ENCODE assay signal across 8 mouse cellular contexts in genomic region chr10:99270406-99270805, GRCm38 (mm10). TPM values are rescaled to one million over a fixed set of nuclear protein-coding genes. Genes with fewer than 3 reads are reported as not detected.
A peak's percentile ranks its signal among the peaks of the same experiment; 100 is the strongest.
DNase-seq lines count a peak whose midpoint lies in the region; ATAC-seq and TF ChIP-seq lines count a peak whose summit lies in the region.

No protein-coding gene starts in this region.

- TF ChIP-seq CTCF in bone marrow macrophage, adult 2 months (IDR thresholded peaks at IDR 0.05; ENCODE audit: low read depth, low read length) = no peak

- no peak for ATAC-seq in limb, embryonic 13.5 days (ENCODE audit: low FRiP score, low read depth)

- H3K27me3 ChIP-seq in limb, embryonic 13.5 days = no peaks in the 10 kb centered on the region

- TF ChIP-seq POLR2A in bone marrow macrophage, adult 2 months (IDR thresholded peaks at IDR 0.05; ENCODE audit: borderline replicate concordance, low read depth, low read length) = no peak

- 12% methylated on average over 10 of the region's 10 CpGs for WGBS in limb, embryonic 13.5 days

- H3K4me1 ChIP-seq in bone marrow macrophage, adult 2 months (ENCODE audit: control insufficient read depth, insufficient read depth, low read length) = peaks cover 34% of the 10 kb centered on the region
- H3K4me1 ChIP-seq in limb, embryonic 13.5 days = peaks cover 55% of the 10 kb centered on the region

- no peak overlapping the region for H3K9ac ChIP-seq in limb, embryonic 13.5 days

- no peaks in the 10 kb centered on the region for H3K9me3 ChIP-seq in limb, embryonic 13.5 days

- intact Hi-C loops in heart, postnatal 10 days (cut with DNase I) = no loop called here
- intact Hi-C loops in left cerebral cortex, postnatal 36 days (cut with DNase I) = no loop called here

- H3K36me3 ChIP-seq in limb, embryonic 13.5 days = peaks cover 3% of the 10 kb centered on the region; the same call in 1 of the 2 replicates

- H3K4me3 ChIP-seq in bone marrow macrophage, adult 2 months (ENCODE audit: insufficient read depth, low read length) = peak overlapping the region; percentile 24; the same call in 1 of the 2 replicates
- H3K4me3 ChIP-seq in limb, embryonic 13.5 days = no peak overlapping the region

- H3K27ac ChIP-seq in bone marrow macrophage, adult 2 months (ENCODE audit: insufficient read depth, low read depth, low read length) = peak overlapping the region; percentile 75
- H3K27ac ChIP-seq in limb, embryonic 13.5 days = no peak overlapping the region; the same call in 1 of the 2 replicates

- DNase-seq in cerebellum, postnatal 10 days = peak; percentile 14 to 21
- DNase-seq in cerebellum, postnatal 4 days (ENCODE audit: low spot score in 2 of 2) = no peak
- DNase-seq in heart, postnatal 10 days = peak; percentile 60 to 65
- peak; percentile 23 for DNase-seq in naive thymus-derived CD4-positive, alpha-beta T cell, adult 2 months (ENCODE audit: low read depth)
- no peak for DNase-seq in left cerebral cortex, postnatal 36 days (ENCODE audit: low spot score in 2 of 2)
- DNase-seq in retina, postnatal 1 day = no peak

- 0 out of 2 replicates have a peak overlapping the region, but pooled peaks have one; percentile 9 for H3K4me2 ChIP-seq in limb, embryonic 13.5 days (replicated peaks)

RNA-seq across cellular contexts. Expression of gene Dusp6, which starts 7.4 kb away (rescaled TPM):
- polyA plus RNA-seq in bone marrow macrophage, adult 2 months (2012; ENCODE audit: insufficient read depth, insufficient read length, missing spikeins) = 36.1 and 40.0 TPM in 2 replicates
- 10 to 100 TPM; 29.2 to 38.3 TPM for total RNA-seq in heart, postnatal 10 days (2021)
- 64.3 and 72.1 TPM in 2 replicates for polyA plus RNA-seq in limb, embryonic 13.5 days (2015; fragmentation: Nextera tagmentation; extraction: Ambion mirVana)
- 100 to 1,000 TPM in 1 of 2 experiments, 10 to 100 TPM in 1; 72.3 to 107 TPM for total RNA-seq in left cerebral cortex, postnatal 36 days (2021)

Comparison
In these comparisons a context has a peak if more than half of its experiments do, and no peak if none do; other contexts are left out.
1. DNase-seq: peak in cerebellum, postnatal 10 days (2 of 2), heart, postnatal 10 days (2 of 2) and naive thymus-derived CD4-positive, alpha-beta T cell, adult 2 months (single experiment); none in cerebellum, postnatal 4 days (0 of 2), left cerebral cortex, postnatal 36 days (0 of 2) and retina, postnatal 1 day (single experiment).